Mouse (Mus musculus): ENCODE data around the gene Pla2r1.

- TF ChIP-seq CTCF (IDR thresholded peaks at IDR 0.05; ENCODE audit: low read depth, low read length) (no peak), POLR2AphosphoS5 (IDR thresholded peaks at IDR 0.05; ENCODE audit: insufficient replicate concordance, low read depth, low read length) (no peak), GATA2 (IDR thresholded peaks at IDR 0.05; ENCODE audit: borderline replicate concordance, low read depth, low read length) (no peak)
Observed at GRCm38 (mm10) chr2:60407387-60407786, 145.7 kb downstream of the Pla2r1 start.
